Mouse (Mus musculus): Measurements from ENCODE around the gene Padi2. TPM values are rescaled to one million over a fixed set of nuclear protein-coding genes. Genes with fewer than 3 reads are reported as not detected.

The Padi2 gene
- polyA plus RNA-seq, 1 experiment from 2014 or later: 0.95 TPM

DNA sequence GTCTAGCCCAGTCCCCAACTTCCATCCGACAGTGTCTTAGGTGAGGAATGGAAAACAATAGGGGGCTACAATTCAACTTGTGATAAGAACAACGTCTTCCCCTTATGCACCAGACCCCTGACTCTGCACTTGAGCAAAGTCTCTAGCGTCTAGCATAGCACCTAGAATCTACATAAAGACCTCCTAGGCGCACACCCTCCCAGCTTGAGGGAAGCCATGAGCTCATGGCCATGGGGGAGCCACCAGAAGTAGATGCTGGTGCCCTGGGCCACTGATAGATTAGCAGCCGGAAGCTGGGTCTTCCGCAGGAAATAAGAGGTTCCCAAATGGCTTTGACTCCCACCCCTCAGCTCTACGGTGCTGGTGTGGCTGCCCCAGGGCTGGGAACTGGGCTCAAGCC, 81.3 kb downstream of the Padi2 start:
- 22% methylated on average over 7 of the region's 7 CpGs for WGBS
- Histone ChIP-seq H3K27me3 (ENCODE audit: control insufficient read depth, insufficient read depth, low read length) (no peaks in the 10 kb centered on the region), H3K9me3 (ENCODE audit: control insufficient read depth, low read length) (no peaks in the 10 kb centered on the region), H3K36me3 (ENCODE audit: control insufficient read depth, insufficient read depth, low read length) (no peaks in the 10 kb centered on the region; the same call in 1 of the 2 replicates), H3K27ac (ENCODE audit: low read depth, low read length) (peak overlapping the region; percentile 89; the same call in 1 of the 2 replicates), H3K4me3 (ENCODE audit: low read depth, low read length) (peak overlapping the region; percentile 92), H3K4me1 (ENCODE audit: control insufficient read depth, insufficient read depth, low read length) (peaks cover 27% of the 10 kb centered on the region), H3K9ac (replicated peaks; ENCODE audit: low read depth, low read length) (peak overlapping the region; percentile 92), H3K4me2 (ENCODE audit: low read depth, low read length) (peak overlapping the region; percentile 90)
- ATAC-seq (ENCODE audit: low read depth): no peak; the same call in 1 of the 2 replicates

DNA sequence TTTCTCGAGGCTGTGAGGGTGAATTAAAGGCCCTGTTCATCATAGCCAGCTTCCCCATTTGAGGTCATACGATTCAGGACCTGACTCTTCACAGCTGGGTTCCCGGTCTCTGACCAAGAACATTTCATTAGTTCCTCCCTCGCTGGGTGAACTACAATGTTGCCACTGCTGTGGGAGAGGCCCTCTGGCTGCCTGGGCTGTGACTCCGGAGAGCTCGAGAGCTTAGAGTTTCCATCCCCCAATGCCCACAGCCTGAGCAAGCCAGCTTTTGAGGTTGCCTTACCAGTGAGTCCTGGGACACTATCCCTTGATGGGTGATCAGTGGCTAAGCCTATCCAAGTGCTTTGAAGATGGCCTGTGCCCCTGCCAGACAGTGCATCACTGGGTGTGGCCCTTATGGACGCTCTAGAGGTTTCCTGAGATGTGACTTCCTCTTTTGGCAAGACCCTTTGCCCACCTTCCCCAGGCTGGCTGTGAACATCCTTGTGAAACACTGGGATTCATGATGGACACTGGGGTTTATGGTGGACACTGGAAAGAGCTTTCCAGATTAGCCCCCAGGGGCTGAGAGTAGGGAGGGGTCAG, 82.7 kb downstream of the Padi2 start:
- H3K4me1 ChIP-seq (ENCODE audit: control insufficient read depth, insufficient read depth, low read length): peaks cover 23% of the 10 kb centered on the region
- H3K9ac ChIP-seq (replicated peaks; ENCODE audit: low read depth, low read length): peak overlapping the region; percentile 21; the same call in 1 of the 2 replicates
- peak overlapping the region; percentile 92; the same call in 1 of the 2 replicates for H3K4me3 ChIP-seq (ENCODE audit: low read depth, low read length)
- peak overlapping the region; percentile 90 for H3K4me2 ChIP-seq (ENCODE audit: low read depth, low read length)
- H3K27me3 ChIP-seq (ENCODE audit: control insufficient read depth, insufficient read depth, low read length): no peaks in the 10 kb centered on the region
- 49% methylated on average over 7 of the region's 7 CpGs for WGBS
- no peaks in the 10 kb centered on the region for H3K9me3 ChIP-seq (ENCODE audit: control insufficient read depth, low read length)
- ATAC-seq (ENCODE audit: low read depth): no peak
- H3K36me3 ChIP-seq (ENCODE audit: control insufficient read depth, insufficient read depth, low read length): peaks cover 6% of the 10 kb centered on the region
- H3K27ac ChIP-seq (ENCODE audit: low read depth, low read length): no peak overlapping the region

DNA sequence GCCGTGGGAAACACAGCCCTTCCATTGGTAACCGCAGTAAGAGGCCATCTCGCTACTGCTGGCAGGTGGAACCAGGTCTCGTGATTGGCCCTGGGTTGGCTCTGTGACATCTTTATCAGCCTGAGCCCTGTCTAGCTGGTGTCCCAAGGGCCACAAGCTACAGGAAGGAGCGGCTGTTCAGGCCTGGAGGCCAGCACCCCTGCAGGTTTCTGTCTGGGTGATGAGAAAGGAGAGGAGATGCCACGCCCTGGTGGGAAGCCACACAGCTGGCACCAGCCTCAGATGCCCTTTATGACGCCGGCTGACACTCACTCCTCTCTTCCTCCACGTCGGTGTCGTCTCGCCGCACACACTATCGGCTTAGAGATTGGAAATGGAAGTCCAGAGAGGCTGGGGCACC, 83.3 kb downstream of the Padi2 start:
- H3K4me2 ChIP-seq (ENCODE audit: low read depth, low read length): no peak overlapping the region
- no peak overlapping the region for H3K4me3 ChIP-seq (ENCODE audit: low read depth, low read length)
- no peaks in the 10 kb centered on the region for H3K9me3 ChIP-seq (ENCODE audit: control insufficient read depth, low read length)
- no peaks in the 10 kb centered on the region for H3K27me3 ChIP-seq (ENCODE audit: control insufficient read depth, insufficient read depth, low read length)
- H3K27ac ChIP-seq (ENCODE audit: low read depth, low read length): no peak overlapping the region
- peaks cover 12% of the 10 kb centered on the region for H3K36me3 ChIP-seq (ENCODE audit: control insufficient read depth, insufficient read depth, low read length)
- no peak for ATAC-seq (ENCODE audit: low read depth)
- no peak overlapping the region for H3K9ac ChIP-seq (replicated peaks; ENCODE audit: low read depth, low read length)
- 78% methylated on average over 14 of the region's 14 CpGs for WGBS
- peaks cover 23% of the 10 kb centered on the region for H3K4me1 ChIP-seq (ENCODE audit: control insufficient read depth, insufficient read depth, low read length)

DNA sequence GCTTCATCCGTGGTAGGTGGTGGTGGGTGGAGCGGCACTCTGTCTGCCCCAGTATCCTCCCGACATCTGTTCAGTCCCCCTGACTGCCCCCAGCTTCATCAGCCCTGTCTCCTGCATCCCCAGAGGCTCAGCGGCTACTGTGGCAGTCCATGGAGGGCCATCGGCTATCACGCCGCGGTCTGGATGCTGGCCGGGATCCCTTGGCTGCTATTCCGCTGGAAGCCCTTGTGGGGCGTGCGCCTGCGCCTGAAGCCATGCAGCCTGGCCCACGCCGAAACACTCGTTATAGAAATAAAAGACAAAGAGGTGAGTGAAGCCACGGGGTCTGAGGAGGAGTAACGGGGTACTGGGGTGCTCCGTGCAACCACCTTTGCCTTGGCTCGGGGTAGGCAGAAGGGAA, 86.1 kb downstream of the Padi2 start:
- peaks cover 40% of the 10 kb centered on the region for H3K36me3 ChIP-seq (ENCODE audit: control insufficient read depth, insufficient read depth, low read length)
- H3K9ac ChIP-seq (replicated peaks; ENCODE audit: low read depth, low read length): no peak overlapping the region
- H3K4me3 ChIP-seq (ENCODE audit: low read depth, low read length): no peak overlapping the region
- WGBS: 76% methylated on average over 20 of the region's 20 CpGs
- H3K4me1 ChIP-seq (ENCODE audit: control insufficient read depth, insufficient read depth, low read length): peaks cover 23% of the 10 kb centered on the region
- H3K9me3 ChIP-seq (ENCODE audit: control insufficient read depth, low read length): no peaks in the 10 kb centered on the region
- H3K27ac ChIP-seq (ENCODE audit: low read depth, low read length): no peak overlapping the region
- no peak for ATAC-seq (ENCODE audit: low read depth)
- no peaks in the 10 kb centered on the region for H3K27me3 ChIP-seq (ENCODE audit: control insufficient read depth, insufficient read depth, low read length)
- H3K4me2 ChIP-seq (ENCODE audit: low read depth, low read length): no peak overlapping the region

DNA sequence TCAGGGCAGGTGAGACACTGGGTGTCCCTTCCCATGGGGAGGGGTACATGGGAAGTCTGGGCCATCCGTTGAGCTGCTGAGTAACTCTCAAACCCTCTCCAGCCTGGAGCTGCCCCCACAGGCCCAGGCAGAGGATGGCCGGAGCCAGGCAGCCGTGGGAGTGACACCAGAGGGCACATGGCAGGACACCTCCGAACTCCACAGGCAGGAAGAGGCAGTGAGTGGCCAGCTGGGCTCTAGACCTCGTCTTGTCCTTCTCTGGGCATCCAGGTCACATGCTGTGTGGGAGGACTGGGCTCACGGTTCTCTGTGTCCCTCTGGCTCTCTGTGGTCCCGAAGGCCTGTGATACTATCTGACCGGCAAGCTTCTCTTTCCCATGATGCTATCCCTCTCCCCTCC, 87.7 kb downstream of the Padi2 start:
- Histone ChIP-seq H3K4me3 (ENCODE audit: low read depth, low read length) (no peak overlapping the region), H3K4me2 (ENCODE audit: low read depth, low read length) (no peak overlapping the region), H3K36me3 (ENCODE audit: control insufficient read depth, insufficient read depth, low read length) (peaks cover 53% of the 10 kb centered on the region), H3K9ac (replicated peaks; ENCODE audit: low read depth, low read length) (no peak overlapping the region), H3K4me1 (ENCODE audit: control insufficient read depth, insufficient read depth, low read length) (peaks cover 8% of the 10 kb centered on the region), H3K27me3 (ENCODE audit: control insufficient read depth, insufficient read depth, low read length) (no peaks in the 10 kb centered on the region), H3K9me3 (ENCODE audit: control insufficient read depth, low read length) (no peaks in the 10 kb centered on the region), H3K27ac (ENCODE audit: low read depth, low read length) (no peak overlapping the region)
- 92% methylated on average over 8 of the region's 8 CpGs for WGBS
- ATAC-seq (ENCODE audit: low read depth): no peak

DNA sequence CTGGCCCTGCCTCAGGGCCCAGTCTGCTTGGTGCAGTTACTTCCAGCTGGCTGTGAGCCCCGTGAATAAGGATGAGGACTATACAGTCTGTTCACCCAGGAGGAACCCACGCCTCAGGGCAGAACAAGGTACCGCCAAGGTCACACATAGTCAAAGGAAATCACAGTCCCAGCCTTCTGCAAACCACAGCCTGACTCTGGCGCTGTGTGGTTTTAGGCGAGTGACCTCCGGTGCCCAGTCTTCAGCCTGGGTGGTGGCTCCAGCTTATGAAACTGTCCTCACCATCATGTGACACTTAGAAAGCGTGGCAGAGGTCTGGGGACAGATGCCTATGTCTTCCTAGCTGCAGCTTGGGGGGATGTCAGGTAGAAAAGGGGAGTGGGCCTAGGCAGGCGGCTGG, 89.7 kb downstream of the Padi2 start:
- H3K27ac ChIP-seq (ENCODE audit: low read depth, low read length): no peak overlapping the region
- 91% methylated on average over 8 of the region's 8 CpGs for WGBS
- no peaks in the 10 kb centered on the region for H3K27me3 ChIP-seq (ENCODE audit: control insufficient read depth, insufficient read depth, low read length)
- ATAC-seq (ENCODE audit: low read depth): no peak
- H3K4me2 ChIP-seq (ENCODE audit: low read depth, low read length): no peak overlapping the region
- H3K36me3 ChIP-seq (ENCODE audit: control insufficient read depth, insufficient read depth, low read length): peaks cover 71% of the 10 kb centered on the region
- no peak overlapping the region for H3K4me3 ChIP-seq (ENCODE audit: low read depth, low read length)
- H3K9ac ChIP-seq (replicated peaks; ENCODE audit: low read depth, low read length): no peak overlapping the region
- H3K9me3 ChIP-seq (ENCODE audit: control insufficient read depth, low read length): no peaks in the 10 kb centered on the region
- no peaks in the 10 kb centered on the region for H3K4me1 ChIP-seq (ENCODE audit: control insufficient read depth, insufficient read depth, low read length)

- WGBS: 97% methylated on average over 9 of the region's 9 CpGs
These were observed 90.7 kb downstream of the Padi2 start for GRCm38 (mm10) chr4:140996812-140997211.

More at GRCm38 (mm10) chr4:140996812-140997211, 90.7 kb downstream of the Padi2 start:
- no peak overlapping the region for H3K4me3 ChIP-seq (ENCODE audit: low read depth, low read length)
- H3K4me1 ChIP-seq (ENCODE audit: control insufficient read depth, insufficient read depth, low read length): no peaks in the 10 kb centered on the region
- no peak overlapping the region for H3K4me2 ChIP-seq (ENCODE audit: low read depth, low read length)
- no peak overlapping the region for H3K9ac ChIP-seq (replicated peaks; ENCODE audit: low read depth, low read length)
- H3K27ac ChIP-seq (ENCODE audit: low read depth, low read length): no peak overlapping the region
- H3K9me3 ChIP-seq (ENCODE audit: control insufficient read depth, low read length): no peaks in the 10 kb centered on the region
- ATAC-seq (ENCODE audit: low read depth): no peak
- peaks cover 79% of the 10 kb centered on the region for H3K36me3 ChIP-seq (ENCODE audit: control insufficient read depth, insufficient read depth, low read length)
- no peaks in the 10 kb centered on the region for H3K27me3 ChIP-seq (ENCODE audit: control insufficient read depth, insufficient read depth, low read length)

Other genes starting within 250 kb of the Padi2 start
- gene Arhgef10l, start 240.3 kb upstream of the Padi2 start, polyA plus RNA-seq (2014; fragmentation: Nextera tagmentation; extraction: Ambion mirVana): 18.8 and 24.4 TPM in 2 replicates
- gene Rcc2, start 205.8 kb upstream of the Padi2 start, polyA plus RNA-seq (2014; fragmentation: Nextera tagmentation; extraction: Ambion mirVana): 9.2 and 11.8 TPM in 2 replicates
- 0.08 TPM in 1 of 2 replicates, not detected in the other for gene Padi6, start 163.7 kb upstream of the Padi2 start, polyA plus RNA-seq (2014; fragmentation: Nextera tagmentation; extraction: Ambion mirVana)
- 0.16 and 0.26 TPM in 2 replicates for gene Padi4, start 132.1 kb upstream of the Padi2 start, polyA plus RNA-seq (2014; fragmentation: Nextera tagmentation; extraction: Ambion mirVana)
- not detected in 2 replicates for gene Padi3, start 95.7 kb upstream of the Padi2 start, polyA plus RNA-seq (2014; fragmentation: Nextera tagmentation; extraction: Ambion mirVana)
- gene Padi1, start 60.6 kb upstream of the Padi2 start, polyA plus RNA-seq (2014; fragmentation: Nextera tagmentation; extraction: Ambion mirVana): 0.12 TPM in 1 of 2 replicates, not detected in the other
- 469 and 520 TPM in 2 replicates for gene Sdhb, start 54.9 kb downstream of the Padi2 start, polyA plus RNA-seq (2014; fragmentation: Nextera tagmentation; extraction: Ambion mirVana)
- 155 and 160 TPM in 2 replicates for gene Atp13a2, start 80.5 kb downstream of the Padi2 start, polyA plus RNA-seq (2014; fragmentation: Nextera tagmentation; extraction: Ambion mirVana)
- gene Mfap2, start 104.1 kb downstream of the Padi2 start, polyA plus RNA-seq (2014; fragmentation: Nextera tagmentation; extraction: Ambion mirVana): 109 and 229 TPM in 2 replicates
- 4.8 and 5.2 TPM in 2 replicates for gene Crocc, start 154.2 kb downstream of the Padi2 start, polyA plus RNA-seq (2014; fragmentation: Nextera tagmentation; extraction: Ambion mirVana)
- gene Necap2, start 172.0 kb downstream of the Padi2 start, polyA plus RNA-seq (2014; fragmentation: Nextera tagmentation; extraction: Ambion mirVana): 37.0 and 49.9 TPM in 2 replicates
- 0.50 and 0.79 TPM in 2 replicates for gene Spata21, start 182.0 kb downstream of the Padi2 start, polyA plus RNA-seq (2014; fragmentation: Nextera tagmentation; extraction: Ambion mirVana)
- gene Szrd1, start 233.4 kb downstream of the Padi2 start, polyA plus RNA-seq (2014; fragmentation: Nextera tagmentation; extraction: Ambion mirVana): 13.2 and 13.7 TPM in 2 replicates
- 28.3 and 31.7 TPM in 2 replicates for gene Fbxo42, start 241.6 kb downstream of the Padi2 start, polyA plus RNA-seq (2014; fragmentation: Nextera tagmentation; extraction: Ambion mirVana)